Mouse (Mus musculus) kidney, adult 2 months (tissue): ENCODE measurements at regions not wholly inside any gene's neighbourhood (a gene's known extent, or its start where the extent isn't known, plus 50 kb on each side); places are given as distances from the start of the nearest gene placed in this dataset.

Source experiments
- CTCF ChIP-seq: fragments of 200-500 bp; conservative IDR thresholded peaks from 2 replicates; pipeline ENCODE4 v1.5.1; 2011; ENCODE audit warnings: low read depth, mild to moderate bottlenecking, control low read depth, low read length, moderate library complexity, mixed read lengths; ENCODE audit not compliant: insufficient read depth, insufficient read length
- POLR2A ChIP-seq: fragments of 200-500 bp; IDR thresholded peaks from one replicate; pipeline ENCODE4 v1.6.1; 2011; ENCODE audit warnings: low read depth, low read length, control low read depth

GRCm38 (mm10) chr3:52190021-52190420 lies 78.1 kb upstream of the Foxo1 start:
- TF ChIP-seq CTCF: no peak
- no peak for TF ChIP-seq POLR2A
